Mouse (Mus musculus) myocyte (in vitro differentiated cells): ENCODE measurements at regions not wholly inside any gene's neighbourhood (a gene's known extent, or its start where the extent isn't known, plus 50 kb on each side); places are given as distances from the start of the nearest gene placed in this dataset.
"Not testable (repeated sequence)": the region's sequence is repeated elsewhere in the genome, so short reads cannot be mapped to it uniquely, and the experiment has no call there.

Experiments
- H3K27me3 ChIP-seq: one replicate; pipeline ENCODE4 v1.6.1; 2011; ENCODE audit not compliant: control insufficient read depth, insufficient read depth, insufficient read length
- H3K36me3 ChIP-seq: one replicate; pipeline ENCODE4 v1.6.1; 2011; ENCODE audit not compliant: control insufficient read depth, insufficient read depth
- H3K4me2 ChIP-seq: one replicate; pipeline ENCODE4 v1.6.1; 2011; ENCODE audit warnings: low read depth, control low read depth
- H3K4me3 ChIP-seq: one replicate; pipeline ENCODE4 v1.5.1; 2011; ENCODE audit warnings: mild to moderate bottlenecking, control low read depth, moderate library complexity
- H3K79me2 ChIP-seq: one replicate; pipeline ENCODE4 v1.6.1; 2011; ENCODE audit not compliant: control insufficient read depth, insufficient read depth
- H3ac ChIP-seq: one replicate; pipeline ENCODE4 v1.6.1; 2011; ENCODE audit not compliant: control insufficient read depth, insufficient read length
- CEBPB ChIP-seq: IDR thresholded peaks from 2 replicates; pipeline ENCODE4 v1.6.1; 2011; ENCODE audit warnings: mild to moderate bottlenecking, moderate library complexity; ENCODE audit not compliant: poor library complexity, insufficient read depth, severe bottlenecking
- E2F4 ChIP-seq: IDR thresholded peaks from one replicate; pipeline ENCODE4 v1.6.1; 2011; ENCODE audit warnings: mild to moderate bottlenecking, control low read depth, moderate library complexity; ENCODE audit not compliant: insufficient read depth
- MAX ChIP-seq: IDR thresholded peaks from one replicate; pipeline ENCODE4 v1.6.1; 2011; ENCODE audit warnings: low read depth, mild to moderate bottlenecking, control low read depth
- MYOD1 ChIP-seq, 3 experiments: IDR thresholded peaks; one replicate each; pipeline ENCODE4 v1.6.1; 2011; ENCODE audit warnings: control low read depth in 2 of 3, low read depth in 2 of 3, mild to moderate bottlenecking in 2 of 3, moderate library complexity in 1 of 3; ENCODE audit not compliant: insufficient read length in 2 of 3, control insufficient read depth in 1 of 3
- MYOG ChIP-seq, 3 experiments: IDR thresholded peaks; one replicate each; pipeline ENCODE4 v1.6.1; 2011; ENCODE audit warnings: control low read depth in 2 of 3, low read depth in 2 of 3, mild to moderate bottlenecking in 2 of 3; ENCODE audit not compliant: insufficient read length in 2 of 3, control insufficient read depth in 1 of 3, insufficient read depth in 1 of 3
- POLR2A ChIP-seq: IDR thresholded peaks from one replicate; pipeline ENCODE4 v1.6.1; 2011; ENCODE audit warnings: low read depth, mild to moderate bottlenecking, control low read depth, moderate library complexity; ENCODE audit not compliant: insufficient read length
- POLR2AphosphoS2 ChIP-seq: IDR thresholded peaks from one replicate; pipeline ENCODE4 v1.6.1; 2011; ENCODE audit warnings: low read depth, control low read depth; ENCODE audit not compliant: insufficient read length
- REST ChIP-seq: IDR thresholded peaks from one replicate; pipeline ENCODE4 v1.6.1; 2011; ENCODE audit warnings: mild to moderate bottlenecking, control low read depth, moderate library complexity; ENCODE audit not compliant: insufficient read depth, insufficient read length
- SRF ChIP-seq: IDR thresholded peaks from one replicate; pipeline ENCODE4 v1.6.1; 2011; ENCODE audit warnings: low read depth; ENCODE audit not compliant: control insufficient read depth, insufficient read length
- TCF12 ChIP-seq: IDR thresholded peaks from one replicate; pipeline ENCODE4 v1.6.1; 2011; ENCODE audit warnings: mild to moderate bottlenecking, control low read depth; ENCODE audit not compliant: poor library complexity, insufficient read depth, severe bottlenecking
- TCF3 ChIP-seq: IDR thresholded peaks from one replicate; pipeline ENCODE4 v1.6.1; 2011; ENCODE audit warnings: low read depth, control low read depth; ENCODE audit not compliant: insufficient read length
- USF1 ChIP-seq: IDR thresholded peaks from one replicate; pipeline ENCODE4 v1.6.1; 2011; ENCODE audit warnings: low read depth, mild to moderate bottlenecking, control low read depth, moderate library complexity

- not testable (repeated sequence) for H3K36me3 ChIP-seq, H3K4me2 ChIP-seq, H3ac ChIP-seq, H3K27me3 ChIP-seq, H3K79me2 ChIP-seq, H3K4me3 ChIP-seq
Measured at GRCm38 (mm10) chr1:157622156-157622555, 115.6 kb downstream of the Sec16b start.

GRCm38 (mm10) chr1:157632586-157632985 lies 126.1 kb downstream of the Sec16b start:
- Histone ChIP-seq H3ac (no peak overlapping the region), H3K79me2 (no peaks in the 10 kb centered on the region), H3K4me3 (no peak overlapping the region), H3K27me3 (no peaks in the 10 kb centered on the region), H3K4me2 (peak overlapping the region; percentile 13), H3K36me3 (no peaks in the 10 kb centered on the region)
- no peak for TF ChIP-seq SRF
- TF ChIP-seq MYOD1 (IDR thresholded peaks at IDR 0.05; ENCODE audit: control insufficient read depth in 1 of 3, insufficient read length in 2 of 3, low read depth in 2 of 3): no peak
- no peak for TF ChIP-seq USF1
- no peak for TF ChIP-seq TCF12
- no peak for TF ChIP-seq POLR2AphosphoS2
- TF ChIP-seq CEBPB: no peak
- TF ChIP-seq TCF3: no peak
- TF ChIP-seq POLR2A: no peak
- TF ChIP-seq REST: no peak
- TF ChIP-seq MYOG (IDR thresholded peaks at IDR 0.05; ENCODE audit: control insufficient read depth in 1 of 3, insufficient read depth in 1 of 3, insufficient read length in 2 of 3, low read depth in 2 of 3): no peak
- no peak for TF ChIP-seq MAX
- TF ChIP-seq E2F4: no peak

GRCm38 (mm10) chr1:157633470-157633869 lies 126.9 kb downstream of the Sec16b start:
- H3K36me3 ChIP-seq: no peaks in the 10 kb centered on the region
- no peak overlapping the region for H3ac ChIP-seq
- H3K4me2 ChIP-seq: peak overlapping the region; percentile 13
- TF ChIP-seq E2F4 (no peak), MYOD1 (IDR thresholded peaks at IDR 0.05; ENCODE audit: control insufficient read depth in 1 of 3, insufficient read length in 2 of 3, low read depth in 2 of 3) (peak in 1 of 3 experiments; percentile 15), TCF3 (no peak), MAX (no peak)
- no peak overlapping the region for H3K4me3 ChIP-seq
- no peaks in the 10 kb centered on the region for H3K27me3 ChIP-seq
- no peaks in the 10 kb centered on the region for H3K79me2 ChIP-seq

- no peaks in the 10 kb centered on the region for H3K27me3 ChIP-seq
- no peak overlapping the region for H3ac ChIP-seq
- no peaks in the 10 kb centered on the region for H3K79me2 ChIP-seq
- no peak overlapping the region for H3K4me3 ChIP-seq
- no peaks in the 10 kb centered on the region for H3K36me3 ChIP-seq
- H3K4me2 ChIP-seq: no peak overlapping the region
- no peak for TF ChIP-seq TCF3
- no peak for TF ChIP-seq CEBPB
- TF ChIP-seq TCF12: no peak
- TF ChIP-seq POLR2AphosphoS2: no peak
- no peak for TF ChIP-seq MYOD1 (IDR thresholded peaks at IDR 0.05; ENCODE audit: control insufficient read depth in 1 of 3, insufficient read length in 2 of 3, low read depth in 2 of 3)
- TF ChIP-seq POLR2A: no peak
- no peak for TF ChIP-seq MYOG (IDR thresholded peaks at IDR 0.05; ENCODE audit: control insufficient read depth in 1 of 3, insufficient read depth in 1 of 3, insufficient read length in 2 of 3, low read depth in 2 of 3)
- no peak for TF ChIP-seq MAX
- no peak for TF ChIP-seq E2F4
- no peak for TF ChIP-seq SRF
- TF ChIP-seq REST: no peak
- TF ChIP-seq USF1: no peak
Measured at GRCm38 (mm10) chr1:157635776-157636175, 129.2 kb downstream of the Sec16b start.

- Histone ChIP-seq H3K27me3 (no peaks in the 10 kb centered on the region), H3K36me3 (no peaks in the 10 kb centered on the region), H3K4me3 (no peak overlapping the region), H3K79me2 (no peaks in the 10 kb centered on the region), H3ac (no peak overlapping the region), H3K4me2 (no peak overlapping the region)
- TF ChIP-seq MYOG (IDR thresholded peaks at IDR 0.05; ENCODE audit: control insufficient read depth in 1 of 3, insufficient read depth in 1 of 3, insufficient read length in 2 of 3, low read depth in 2 of 3) (no peak), POLR2AphosphoS2 (no peak), SRF (no peak), POLR2A (no peak), TCF3 (no peak), MAX (no peak), REST (no peak), CEBPB (no peak), USF1 (no peak), E2F4 (no peak), MYOD1 (IDR thresholded peaks at IDR 0.05; ENCODE audit: control insufficient read depth in 1 of 3, insufficient read length in 2 of 3, low read depth in 2 of 3) (no peak), TCF12 (no peak)
Measured at GRCm38 (mm10) chr1:157643524-157643923, 137.0 kb downstream of the Sec16b start.
